Mouse (Mus musculus) neural tube, embryonic 11.5 days (tissue): Measurements from ENCODE around the gene Srp14. TPM values are rescaled to one million over a fixed set of nuclear protein-coding genes. Genes with fewer than 3 reads are reported as not detected.
A peak's percentile ranks its signal among the peaks of the same experiment; 100 is the strongest.

Experiments
- ATAC-seq: fragments of 200-750 bp; cut with Nextera tagmentation; 2 replicates; pipeline ENCODE4 v1.8.0; 2017; ENCODE audit warnings: moderate number of reproducible peaks, mild to moderate bottlenecking, moderate TSS enrichment, moderate library complexity; ENCODE audit not compliant: insufficient read depth, low FRiP score, low TSS enrichment
- DNase-seq: peaks from one replicate; pipeline ENCODE4 v3.0.0-alpha.2; 2015; ENCODE audit warnings: low spot score
- H3K27ac ChIP-seq: fragments of 300-500 bp; sonication (generic); 2 replicates; pipeline ENCODE4 v1.5.1; 2014; ENCODE audit warnings: low read depth, mild to moderate bottlenecking, low read length
- H3K27me3 ChIP-seq: fragments of 300-500 bp; sonication (generic); 2 replicates; pipeline ENCODE4 v1.6.1; 2014; ENCODE audit warnings: mild to moderate bottlenecking, low read length, mixed read lengths; ENCODE audit not compliant: control insufficient read depth, insufficient read depth
- H3K36me3 ChIP-seq: fragments of 300-500 bp; sonication (generic); 2 replicates; pipeline ENCODE4 v1.6.1; 2014; ENCODE audit warnings: mild to moderate bottlenecking, low read length, moderate library complexity, mixed read lengths; ENCODE audit not compliant: control insufficient read depth, insufficient read depth
- H3K4me1 ChIP-seq: fragments of 300-500 bp; sonication (generic); 2 replicates; pipeline ENCODE4 v1.6.1; 2014; ENCODE audit warnings: low read length, mixed read lengths; ENCODE audit not compliant: control insufficient read depth, insufficient read depth
- H3K4me2 ChIP-seq: fragments of 300-500 bp; sonication (generic); 2 replicates; pipeline ENCODE4 v1.6.1; 2014; ENCODE audit warnings: low read depth, mild to moderate bottlenecking, moderate library complexity
- H3K4me3 ChIP-seq: fragments of 300-500 bp; sonication (generic); 2 replicates; pipeline ENCODE4 v1.5.1; 2014; ENCODE audit warnings: low read depth, low read length
- H3K9ac ChIP-seq: fragments of 300-500 bp; sonication (generic); 2 replicates; pipeline ENCODE4 v1.6.1; 2014; ENCODE audit warnings: mild to moderate bottlenecking, low read length
- H3K9me3 ChIP-seq: fragments of 300-500 bp; sonication (generic); 2 replicates; pipeline ENCODE4 v1.6.1; 2016; ENCODE audit warnings: low read length; ENCODE audit not compliant: control insufficient read depth
- WGBS: fragments of 180-500 bp; shearing (Covaris S2); extraction: QIAGEN DNeasy Blood & Tissue Kit; methylation state at CpG from one replicate; pipeline ENCODE4 v1.1.7; 2014; 5-methylcytosine and 5-hydroxymethylcytosine counted together
- polyA plus RNA-seq: library from polyadenylated mRNA; unstranded; fragments of >200 nt; fragmentation: Nextera tagmentation; extraction: Ambion mirVana; gene quantifications from 2 replicates; pipeline ENCODE4 v1.2.1, GENCODE M21; 2014

Srp14 gene
- polyA plus RNA-seq, 1 experiment from 2014 or later = 281 TPM

- Histone ChIP-seq H3K4me2 (no peak overlapping the region; the same call in 1 of the 2 replicates), H3K9me3 (no peaks in the 10 kb centered on the region), H3K27me3 (no peaks in the 10 kb centered on the region), H3K36me3 (no peaks in the 10 kb centered on the region), H3K27ac (peak overlapping the region; percentile 65), H3K9ac (peak overlapping the region; percentile 51), H3K4me1 (peaks cover 10% of the 10 kb centered on the region), H3K4me3 (no peak overlapping the region)
- ATAC-seq = peak; percentile 87
- DNase-seq = peak; percentile 85
- WGBS = 35% methylated on average over 29 of the region's 29 CpGs
Observed at GRCm38 (mm10) chr2:118510447-118511310, 31.2 kb upstream of the Srp14 start.

GRCm38 (mm10) chr2:118509688-118510446 lies 30.4 kb upstream of the Srp14 start:
- 52% methylated on average over 8 of the region's 8 CpGs for WGBS
- ATAC-seq (no peak), DNase-seq (no peak)
- Histone ChIP-seq H3K4me2 (no peak overlapping the region; the same call in 1 of the 2 replicates), H3K9me3 (no peaks in the 10 kb centered on the region), H3K4me1 (peaks cover 10% of the 10 kb centered on the region), H3K4me3 (no peak overlapping the region), H3K27me3 (no peaks in the 10 kb centered on the region), H3K9ac (peak overlapping the region; percentile 51), H3K27ac (peak overlapping the region; percentile 65), H3K36me3 (no peaks in the 10 kb centered on the region)

GRCm38 (mm10) chr2:118507126-118507525 lies 27.6 kb upstream of the Srp14 start:
- no peaks in the 10 kb centered on the region for H3K36me3 ChIP-seq
- no peak overlapping the region for H3K4me3 ChIP-seq
- no peak overlapping the region for H3K4me2 ChIP-seq
- ATAC-seq (no peak), DNase-seq (no peak)
- H3K9me3 ChIP-seq = no peaks in the 10 kb centered on the region
- no peak overlapping the region for H3K9ac ChIP-seq
- peaks cover 10% of the 10 kb centered on the region for H3K4me1 ChIP-seq
- 91% methylated on average over 7 of the region's 7 CpGs for WGBS
- H3K27ac ChIP-seq = no peak overlapping the region
- H3K27me3 ChIP-seq = no peaks in the 10 kb centered on the region

GRCm38 (mm10) chr2:118500191-118500590 lies 20.7 kb upstream of the Srp14 start:
- no peak overlapping the region for H3K9ac ChIP-seq
- no peaks in the 10 kb centered on the region for H3K36me3 ChIP-seq
- WGBS = 83% methylated on average over 2 of the region's 2 CpGs
- no peak overlapping the region for H3K4me3 ChIP-seq
- H3K4me1 ChIP-seq = peaks cover 6% of the 10 kb centered on the region; the same call in 1 of the 2 replicates
- no peak for ATAC-seq
- H3K27ac ChIP-seq = no peak overlapping the region
- no peak for DNase-seq
- no peaks in the 10 kb centered on the region for H3K9me3 ChIP-seq
- H3K27me3 ChIP-seq = no peaks in the 10 kb centered on the region
- no peak overlapping the region for H3K4me2 ChIP-seq

GRCm38 (mm10) chr2:118499135-118499961 lies 19.8 kb upstream of the Srp14 start:
- peaks cover 6% of the 10 kb centered on the region; the same call in 1 of the 2 replicates for H3K4me1 ChIP-seq
- ATAC-seq (no peak), DNase-seq (no peak)
- H3K4me3 ChIP-seq = no peak overlapping the region
- H3K9ac ChIP-seq = no peak overlapping the region
- no peaks in the 10 kb centered on the region for H3K36me3 ChIP-seq
- 39% methylated on average over 20 of the region's 20 CpGs for WGBS
- no peak overlapping the region for H3K27ac ChIP-seq
- no peak overlapping the region for H3K4me2 ChIP-seq
- no peaks in the 10 kb centered on the region for H3K9me3 ChIP-seq
- H3K27me3 ChIP-seq = no peaks in the 10 kb centered on the region

- 91% methylated on average over 6 of the region's 6 CpGs for WGBS
- H3K36me3 ChIP-seq = no peaks in the 10 kb centered on the region
- DNase-seq = no peak
- H3K27me3 ChIP-seq = no peaks in the 10 kb centered on the region
- no peak overlapping the region for H3K4me2 ChIP-seq
- H3K9ac ChIP-seq = no peak overlapping the region
- no peak for ATAC-seq
- H3K4me3 ChIP-seq = no peak overlapping the region
- no peak overlapping the region for H3K27ac ChIP-seq
- H3K9me3 ChIP-seq = no peaks in the 10 kb centered on the region
- H3K4me1 ChIP-seq = peaks cover 6% of the 10 kb centered on the region; the same call in 1 of the 2 replicates
Observed at GRCm38 (mm10) chr2:118498476-118498875, 19.0 kb upstream of the Srp14 start.

GRCm38 (mm10) chr2:118497890-118498289 lies 18.4 kb upstream of the Srp14 start:
- Histone ChIP-seq H3K9me3 (no peaks in the 10 kb centered on the region), H3K4me3 (no peak overlapping the region), H3K4me2 (no peak overlapping the region), H3K9ac (no peak overlapping the region), H3K27ac (no peak overlapping the region), H3K27me3 (no peaks in the 10 kb centered on the region), H3K36me3 (no peaks in the 10 kb centered on the region), H3K4me1 (peaks cover 6% of the 10 kb centered on the region; the same call in 1 of the 2 replicates)
- ATAC-seq (no peak), DNase-seq (no peak)
- WGBS = 86% methylated on average over 5 of the region's 5 CpGs

GRCm38 (mm10) chr2:118495024-118495423 lies 15.5 kb upstream of the Srp14 start:
- Histone ChIP-seq H3K27me3 (no peaks in the 10 kb centered on the region), H3K4me1 (peaks cover 10% of the 10 kb centered on the region; the same call in 1 of the 2 replicates), H3K9me3 (no peaks in the 10 kb centered on the region), H3K36me3 (no peaks in the 10 kb centered on the region), H3K9ac (no peak overlapping the region), H3K27ac (no peak overlapping the region), H3K4me3 (no peak overlapping the region), H3K4me2 (no peak overlapping the region)
- WGBS = 78% methylated on average over 9 of the region's 9 CpGs
- ATAC-seq (no peak), DNase-seq (no peak)
